Mouse (Mus musculus) megakaryocyte-erythroid progenitor cell, adult 5-6 weeks (primary cell): Measurements from ENCODE around the gene Ksr2. TPM values are rescaled to one million over a fixed set of nuclear protein-coding genes. Genes with fewer than 3 reads are reported as not detected.

Experiments used
- ATAC-seq: replicated peaks from 2 replicates; pipeline ENCODE4 v1.8.0; 2016; ENCODE audit warnings: mild to moderate bottlenecking, inconsistent platforms; ENCODE audit not compliant: severe bottlenecking, poor library complexity, low FRiP score, low TSS enrichment
- total RNA-seq, 2 experiments: library from RNA; stranded (forward) in 1 of 2; stranded (reverse) in 1 of 2; fragments of 200-1000, 215-1000 nt in 1 of 2; fragments of >200 nt in 1 of 2; fragmentation: Nextera tagmentation in 1 of 2; gene quantifications; 2 replicates each; pipeline ENCODE4 v1.2.3; 2014 to 2017

Ksr2 gene
- total RNA-seq, 2 experiments from 2014 or later = not detected

DNA sequence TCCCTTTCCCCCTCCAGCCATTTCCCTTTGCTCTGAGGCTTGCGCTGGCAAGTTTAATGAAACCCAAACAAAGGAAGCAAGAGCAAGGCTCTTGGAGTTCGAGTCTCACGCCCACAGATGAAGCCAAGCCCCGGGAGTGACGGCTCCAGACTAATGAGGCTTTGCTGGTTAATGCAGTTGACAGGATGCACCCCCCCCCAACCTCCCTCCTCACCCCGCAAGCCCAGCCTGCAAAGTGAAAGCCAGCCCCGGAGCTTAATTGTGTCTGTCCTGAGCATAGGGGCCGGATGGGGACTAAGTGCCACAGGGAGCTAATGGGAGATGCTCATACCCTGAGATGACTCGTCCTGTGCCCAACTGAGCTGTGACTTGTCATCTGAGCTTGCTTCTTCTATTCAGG, 251.4 kb downstream of the Ksr2 start:
- no peak for ATAC-seq

- ATAC-seq = no peak
These were observed 253.5 kb downstream of the Ksr2 start for GRCm38 (mm10) chr5:117667314-117667713.

- no peak for ATAC-seq
These were observed 255.5 kb downstream of the Ksr2 start for GRCm38 (mm10) chr5:117669265-117669664.

GRCm38 (mm10) chr5:117669843-117670242, 256.0 kb downstream of the Ksr2 start:
- ATAC-seq = no peak

- ATAC-seq = no peak
These were observed 257.6 kb downstream of the Ksr2 start for GRCm38 (mm10) chr5:117671362-117671761.

DNA sequence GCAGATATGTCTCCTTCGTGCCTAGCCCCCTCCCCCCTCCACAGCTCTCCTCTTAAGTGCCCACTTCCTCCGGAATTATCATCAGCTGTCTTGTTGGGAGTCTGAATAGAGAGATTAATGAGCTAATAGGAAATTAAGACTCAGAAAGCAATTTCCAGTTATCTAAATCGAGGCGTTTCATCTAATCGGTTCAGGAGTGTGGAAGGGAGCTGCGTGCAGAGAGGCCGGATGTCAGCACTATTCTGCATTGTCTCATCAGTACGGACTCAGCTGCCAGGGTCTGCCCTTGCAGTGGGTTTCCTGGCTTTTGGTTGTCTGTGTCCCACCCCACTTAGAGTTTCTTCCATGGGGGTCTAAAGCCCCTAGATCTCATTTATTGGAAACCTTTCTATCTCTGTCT, 262.0 kb downstream of the Ksr2 start:
- no peak for ATAC-seq

GRCm38 (mm10) chr5:117677231-117677630, 263.4 kb downstream of the Ksr2 start:
- no peak for ATAC-seq

- ATAC-seq = no peak
These were observed 264.6 kb downstream of the Ksr2 start for GRCm38 (mm10) chr5:117678371-117678770.

DNA sequence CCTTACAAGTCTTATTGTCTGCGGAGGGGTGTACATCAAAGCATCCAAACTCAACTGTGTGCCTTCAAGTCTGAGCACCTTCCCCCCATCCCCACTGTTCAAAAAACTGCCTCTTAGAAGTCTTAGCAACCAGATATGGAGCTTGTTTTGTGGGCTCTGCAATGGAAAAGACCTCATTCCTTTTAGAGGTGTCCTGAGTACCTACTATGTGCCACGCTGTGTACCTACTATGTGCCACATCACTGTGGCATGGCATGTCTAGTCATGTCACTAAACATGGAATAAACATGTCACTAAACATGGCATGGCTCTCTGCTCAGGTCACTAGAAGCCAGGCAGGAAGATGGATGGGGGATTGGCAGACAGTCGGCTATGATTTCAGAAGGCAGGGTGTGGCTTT, 268.4 kb downstream of the Ksr2 start:
- ATAC-seq = no peak

DNA sequence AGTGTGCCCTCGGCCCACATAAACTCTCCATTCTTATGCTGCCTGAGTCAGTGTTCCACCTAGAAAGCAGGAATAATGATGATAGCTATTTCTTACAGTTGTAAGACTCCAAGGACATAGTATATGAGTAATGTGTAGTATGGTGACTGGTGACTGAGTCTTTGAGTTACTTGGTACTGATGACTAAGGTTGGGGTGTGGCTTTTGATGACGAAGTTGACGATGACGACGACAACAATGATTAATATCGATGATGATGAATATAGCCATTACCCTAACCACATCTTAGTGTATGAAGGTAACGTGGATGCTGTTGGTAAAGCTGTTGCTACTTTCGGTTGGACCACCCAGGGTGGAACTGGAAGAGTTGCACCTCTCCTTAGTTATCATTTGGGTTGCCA, 270.7 kb downstream of the Ksr2 start:
- no peak for ATAC-seq

DNA sequence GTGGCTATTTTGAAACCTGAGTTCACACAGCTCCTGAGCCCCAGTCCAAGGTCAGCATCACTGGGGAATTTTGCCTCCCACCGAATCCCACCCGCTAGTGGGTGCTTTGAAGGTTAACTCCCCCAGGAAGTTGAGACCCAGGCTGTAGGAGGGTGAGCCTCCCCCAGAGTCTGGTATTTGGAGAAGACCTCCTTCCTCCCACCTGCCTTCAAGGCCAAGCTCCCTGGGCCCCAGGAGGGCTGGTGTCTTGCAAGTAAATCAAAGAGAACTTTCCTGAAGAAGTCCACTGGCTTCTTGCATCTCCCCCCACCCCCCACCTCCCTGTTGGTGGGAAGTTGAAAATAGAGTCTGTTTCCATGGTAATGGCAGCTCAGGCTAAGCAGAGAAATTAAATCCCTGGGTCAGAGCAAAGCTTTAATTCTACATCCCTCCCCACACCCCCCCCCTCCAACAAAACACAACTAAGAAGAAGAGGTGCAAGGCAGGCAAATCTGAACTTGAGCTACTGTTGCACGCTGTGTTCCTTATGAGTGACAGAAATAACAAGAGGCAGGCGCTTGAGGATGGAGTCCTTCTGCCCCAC, 274.1 kb downstream of the Ksr2 start:
- ATAC-seq = no peak

DNA sequence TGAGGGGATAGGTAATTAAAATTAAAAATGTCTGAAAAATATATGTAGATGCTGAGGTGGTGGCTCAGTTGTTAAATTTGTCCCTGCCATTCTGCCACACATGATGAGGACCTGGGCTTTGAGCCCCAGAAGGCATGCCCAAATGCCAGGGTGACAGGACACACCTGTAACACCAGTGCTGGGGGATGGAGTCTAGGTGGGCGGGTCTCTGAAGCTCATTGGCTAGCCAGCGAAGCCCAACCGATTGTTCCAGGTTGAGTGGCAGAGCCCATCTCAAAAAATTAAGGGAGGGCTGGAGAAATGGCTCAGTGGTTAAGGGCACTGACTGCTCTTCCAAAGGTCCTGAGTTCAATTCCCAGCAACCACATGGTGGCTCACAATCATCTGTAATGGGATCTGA, 274.9 kb downstream of the Ksr2 start:
- ATAC-seq = no peak

DNA sequence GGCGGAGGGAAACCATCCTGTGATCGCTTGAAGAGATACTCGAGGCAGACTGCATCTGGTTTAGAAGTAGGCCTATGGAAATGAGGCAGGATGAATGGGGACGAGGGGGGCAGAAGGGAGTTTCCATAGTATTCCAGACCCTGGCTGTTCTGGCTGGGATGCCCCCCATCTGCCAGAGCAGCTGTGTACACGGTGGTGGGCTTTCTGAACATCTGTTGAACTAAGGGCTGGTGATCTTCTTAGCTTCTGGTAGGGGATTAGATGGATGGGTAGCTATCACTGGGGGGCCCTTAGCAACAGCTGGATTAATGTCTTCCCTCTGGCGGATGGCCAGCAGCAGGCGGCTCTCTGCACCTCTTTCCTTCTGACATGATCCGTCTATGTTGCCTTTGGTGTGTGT, 276.0 kb downstream of the Ksr2 start:
- ATAC-seq = no peak

- ATAC-seq = no peak
These were observed 277.5 kb downstream of the Ksr2 start for GRCm38 (mm10) chr5:117691271-117691670.

- ATAC-seq = no peak
These were observed 279.8 kb downstream of the Ksr2 start for GRCm38 (mm10) chr5:117693557-117693956.

GRCm38 (mm10) chr5:117694632-117695031, 280.8 kb downstream of the Ksr2 start:
- no peak for ATAC-seq

GRCm38 (mm10) chr5:117696366-117696765, 282.6 kb downstream of the Ksr2 start:
- no peak for ATAC-seq

- no peak for ATAC-seq
These were observed 283.8 kb downstream of the Ksr2 start for GRCm38 (mm10) chr5:117697589-117697988.

DNA sequence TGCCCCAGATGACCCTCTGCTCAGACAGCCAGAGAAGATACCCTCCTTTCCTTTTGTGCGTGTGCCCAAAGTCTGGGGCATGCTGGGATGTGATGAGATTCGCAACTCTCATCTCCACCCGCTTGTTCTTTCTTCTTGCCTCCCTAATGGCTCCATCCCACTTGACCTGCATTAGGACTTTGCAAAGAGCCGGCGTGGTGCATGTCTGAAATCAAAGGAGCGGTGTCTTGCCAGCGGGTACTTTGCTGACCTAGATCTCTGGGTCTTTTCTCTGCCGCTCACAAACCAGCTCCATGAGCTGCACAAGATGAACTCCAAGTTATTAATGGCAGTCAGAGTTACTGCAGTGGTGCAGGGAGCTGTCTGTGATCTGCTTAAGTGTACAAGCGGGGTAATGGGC, 290.6 kb downstream of the Ksr2 start:
- no peak for ATAC-seq

DNA sequence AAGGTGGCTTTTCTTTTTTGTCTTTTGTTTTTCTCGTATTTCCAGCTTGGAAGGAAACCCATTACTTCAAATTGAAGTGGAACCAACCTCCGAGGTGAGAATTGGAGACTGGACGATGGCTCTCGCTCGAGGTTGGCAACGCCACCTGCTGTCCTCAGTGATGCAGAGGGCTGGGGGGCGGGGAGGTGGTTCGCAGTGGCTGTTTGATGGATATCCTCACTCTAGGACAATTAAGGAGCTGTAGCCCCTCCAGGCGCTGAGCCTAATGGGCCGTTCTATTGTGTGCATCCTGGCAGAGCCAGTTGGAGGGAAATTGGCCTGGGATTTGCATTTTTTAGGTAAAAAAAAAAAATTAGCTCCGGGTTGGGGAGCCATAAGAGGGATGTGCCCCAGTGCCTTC, 292.8 kb downstream of the Ksr2 start:
- no peak for ATAC-seq

- ATAC-seq = no peak
These were observed 295.5 kb downstream of the Ksr2 start for GRCm38 (mm10) chr5:117709306-117709705.

DNA sequence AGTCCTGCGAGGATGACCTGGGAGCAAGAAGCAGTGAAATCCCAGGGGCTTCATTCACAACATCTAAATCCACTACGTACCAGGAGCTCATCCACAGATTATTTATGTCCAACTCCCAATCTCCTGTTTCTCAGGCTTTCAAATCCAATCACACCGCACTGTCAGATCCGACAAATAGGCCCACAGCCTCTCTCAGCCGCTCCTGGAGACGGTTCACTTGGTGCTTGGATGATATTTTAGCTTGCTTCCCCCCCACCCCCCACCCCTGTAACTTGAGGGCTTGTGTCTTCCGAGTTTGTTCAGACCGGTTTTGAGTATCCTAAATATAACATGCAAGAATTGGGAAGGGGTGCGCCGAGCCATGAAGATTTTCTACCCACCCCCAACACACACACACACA, 297.8 kb downstream of the Ksr2 start:
- no peak for ATAC-seq
